Mouse (Mus musculus) heart, embryonic 13.5 days (tissue): ENCODE measurements around the gene Ndst2. TPM values are rescaled to one million over a fixed set of nuclear protein-coding genes. Genes with fewer than 3 reads are reported as not detected.

Source experiments
- ATAC-seq: fragments of 200-750 bp; cut with Nextera tagmentation; 2 replicates; pipeline ENCODE4 v1.8.0; 2017; ENCODE audit warnings: moderate TSS enrichment; ENCODE audit not compliant: insufficient number of reproducible peaks, low FRiP score, low TSS enrichment; ENCODE audit errors: extremely low read depth
- H3K27ac ChIP-seq: fragments of 300-500 bp; sonication (generic); replicated peaks from 2 replicates; pipeline ENCODE4 v1.5.1; 2015; ENCODE audit warnings: moderate library complexity, mild to moderate bottlenecking, inconsistent platforms
- H3K27me3 ChIP-seq: fragments of 300-500 bp; sonication (generic); replicated peaks from 2 replicates; pipeline ENCODE4 v1.6.1; 2015; ENCODE audit warnings: mild to moderate bottlenecking, inconsistent platforms
- H3K36me3 ChIP-seq: fragments of 300-500 bp; sonication (generic); 2 replicates; pipeline ENCODE4 v1.6.1; 2015; ENCODE audit warnings: mild to moderate bottlenecking, inconsistent platforms
- H3K4me1 ChIP-seq: fragments of 300-500 bp; sonication (generic); 2 replicates; pipeline ENCODE4 v1.6.1; 2015; ENCODE audit warnings: inconsistent platforms
- H3K4me2 ChIP-seq: fragments of 300-500 bp; sonication (generic); 2 replicates; pipeline ENCODE4 v1.6.1; 2015; ENCODE audit warnings: inconsistent platforms, mild to moderate bottlenecking, moderate library complexity
- H3K4me3 ChIP-seq: fragments of 300-500 bp; sonication (generic); 2 replicates; pipeline ENCODE4 v1.5.1; 2015; ENCODE audit warnings: moderate library complexity, mild to moderate bottlenecking, inconsistent platforms
- H3K9ac ChIP-seq: fragments of 300-500 bp; sonication (generic); 2 replicates; pipeline ENCODE4 v1.6.1; 2015; ENCODE audit warnings: inconsistent platforms, mild to moderate bottlenecking, moderate library complexity
- H3K9me3 ChIP-seq: fragments of 300-500 bp; sonication (generic); 2 replicates; pipeline ENCODE4 v1.6.1; 2016; ENCODE audit warnings: inconsistent platforms
- WGBS: fragments of 180-500 bp; shearing (Covaris S2); methylation state at CpG from one replicate; pipeline ENCODE4 v1.1.7; 2015; ENCODE audit warnings: mixed read lengths; 5-methylcytosine and 5-hydroxymethylcytosine counted together
- polyA plus RNA-seq: library from polyadenylated mRNA; unstranded; fragments of >200 nt; fragmentation: Nextera tagmentation; extraction: Ambion mirVana; gene quantifications from 2 replicates; pipeline ENCODE4 v1.2.1, GENCODE M21; 2015

Gene Ndst2
- polyA plus RNA-seq, 1 experiment from 2014 or later: 14.9 TPM

DNA sequence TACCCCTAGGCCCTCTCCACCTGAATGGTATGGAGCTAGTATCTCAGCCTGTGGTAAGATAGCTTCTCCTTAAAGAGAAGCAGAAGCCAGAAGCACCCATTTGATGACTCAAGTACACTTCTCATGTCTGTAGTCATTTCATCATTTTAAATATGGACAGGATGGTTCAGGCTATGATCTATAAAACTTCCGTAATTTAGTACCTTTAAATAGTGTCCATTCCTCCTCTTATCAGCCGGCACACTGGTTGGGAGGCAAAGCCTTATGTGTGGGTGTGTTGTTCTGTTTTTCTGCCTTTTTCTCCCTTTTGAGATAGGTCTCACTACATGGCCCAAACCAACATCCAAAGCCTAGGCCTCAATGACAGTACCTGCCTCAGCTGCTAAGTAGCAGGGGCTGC, 35.8 kb downstream of the Ndst2 start:
- Histone ChIP-seq H3K9ac (peak overlapping the region; percentile 97), H3K4me3 (no peak overlapping the region), H3K36me3 (peaks cover 32% of the 10 kb centered on the region), H3K27ac (no peak overlapping the region), H3K9me3 (no peaks in the 10 kb centered on the region), H3K4me2 (no peak overlapping the region; the same call in 1 of the 2 replicates), H3K4me1 (peaks cover 78% of the 10 kb centered on the region), H3K27me3 (no peaks in the 10 kb centered on the region)
- no peak for ATAC-seq
- 73% methylated on average over 2 of the region's 2 CpGs for WGBS

DNA sequence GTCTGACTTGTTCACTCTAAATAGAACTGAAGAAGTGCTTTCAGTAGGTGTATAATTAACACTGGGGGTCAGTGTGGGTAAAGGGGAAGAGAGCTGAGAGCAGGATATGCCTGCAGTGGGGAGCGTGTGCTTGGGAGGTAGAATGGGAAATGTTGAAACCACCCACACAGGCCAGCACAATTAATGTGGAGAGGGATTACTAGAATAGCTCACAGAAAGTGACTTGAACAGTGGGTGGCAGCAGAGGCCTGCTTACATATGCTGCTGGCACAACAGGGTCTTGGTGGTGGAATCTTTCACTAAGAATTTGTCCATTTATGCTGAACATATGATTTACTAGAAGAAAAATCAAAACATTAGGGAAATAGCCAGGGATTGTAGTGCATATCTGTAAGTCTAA, 37.4 kb downstream of the Ndst2 start:
- ATAC-seq: no peak
- H3K4me1 ChIP-seq: peaks cover 76% of the 10 kb centered on the region

DNA sequence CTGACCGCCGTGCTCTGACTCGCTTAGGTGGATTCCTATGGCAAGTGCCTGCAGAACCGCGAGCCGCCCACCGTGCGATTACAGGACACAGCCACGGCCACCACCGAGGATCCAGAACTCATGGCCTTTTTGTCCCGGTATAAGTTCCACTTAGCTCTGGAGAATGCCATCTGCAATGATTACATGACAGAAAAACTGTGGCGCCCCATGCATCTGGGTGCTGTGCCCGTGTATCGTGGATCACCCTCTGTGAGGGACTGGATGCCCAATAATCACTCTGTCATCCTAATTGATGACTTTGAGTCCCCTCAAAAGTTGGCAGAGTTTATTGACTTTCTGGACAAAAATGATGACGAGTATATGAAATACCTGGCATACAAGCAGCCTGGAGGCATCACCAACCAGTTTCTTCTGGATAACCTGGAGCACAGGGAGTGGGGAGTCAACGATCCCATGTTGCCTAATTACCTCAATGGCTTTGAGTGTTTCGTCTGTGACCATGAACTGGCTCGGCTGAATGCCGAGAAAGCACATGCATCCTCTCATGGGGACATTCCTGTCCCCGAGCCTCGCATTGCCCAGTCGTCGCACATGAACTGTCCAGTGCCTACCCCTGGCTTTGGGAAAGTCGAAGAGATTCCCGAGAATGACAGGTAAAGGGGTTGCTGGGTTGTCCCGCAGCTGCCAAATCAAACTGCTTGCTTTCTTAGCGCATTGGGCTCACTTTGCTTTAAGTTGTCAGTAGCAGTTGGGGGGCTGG, 38.4 kb downstream of the Ndst2 start:
- no peak for ATAC-seq
- H3K9me3 ChIP-seq: no peaks in the 10 kb centered on the region
- H3K4me2 ChIP-seq: peak overlapping the region; percentile 87
- 11% methylated on average over 27 of the region's 27 CpGs for WGBS
- H3K36me3 ChIP-seq: peaks cover 57% of the 10 kb centered on the region
- H3K9ac ChIP-seq: peak overlapping the region; percentile 97
- peak overlapping the region; percentile 98 for H3K27ac ChIP-seq
- no peaks in the 10 kb centered on the region for H3K27me3 ChIP-seq
- peak overlapping the region; percentile 89 for H3K4me3 ChIP-seq
- H3K4me1 ChIP-seq: peaks cover 66% of the 10 kb centered on the region

More for the DNA sequence above, 37.4 kb downstream of the Ndst2 start:
- Histone ChIP-seq H3K4me3 (peak overlapping the region; percentile 89), H3K36me3 (peaks cover 47% of the 10 kb centered on the region), H3K27me3 (no peaks in the 10 kb centered on the region), H3K27ac (peak overlapping the region; percentile 50; the same call in 1 of the 2 replicates), H3K9ac (peak overlapping the region; percentile 97), H3K9me3 (no peaks in the 10 kb centered on the region), H3K4me2 (peak overlapping the region; percentile 87)
- WGBS: 9% methylated on average over 1 of the region's 1 CpGs

DNA sequence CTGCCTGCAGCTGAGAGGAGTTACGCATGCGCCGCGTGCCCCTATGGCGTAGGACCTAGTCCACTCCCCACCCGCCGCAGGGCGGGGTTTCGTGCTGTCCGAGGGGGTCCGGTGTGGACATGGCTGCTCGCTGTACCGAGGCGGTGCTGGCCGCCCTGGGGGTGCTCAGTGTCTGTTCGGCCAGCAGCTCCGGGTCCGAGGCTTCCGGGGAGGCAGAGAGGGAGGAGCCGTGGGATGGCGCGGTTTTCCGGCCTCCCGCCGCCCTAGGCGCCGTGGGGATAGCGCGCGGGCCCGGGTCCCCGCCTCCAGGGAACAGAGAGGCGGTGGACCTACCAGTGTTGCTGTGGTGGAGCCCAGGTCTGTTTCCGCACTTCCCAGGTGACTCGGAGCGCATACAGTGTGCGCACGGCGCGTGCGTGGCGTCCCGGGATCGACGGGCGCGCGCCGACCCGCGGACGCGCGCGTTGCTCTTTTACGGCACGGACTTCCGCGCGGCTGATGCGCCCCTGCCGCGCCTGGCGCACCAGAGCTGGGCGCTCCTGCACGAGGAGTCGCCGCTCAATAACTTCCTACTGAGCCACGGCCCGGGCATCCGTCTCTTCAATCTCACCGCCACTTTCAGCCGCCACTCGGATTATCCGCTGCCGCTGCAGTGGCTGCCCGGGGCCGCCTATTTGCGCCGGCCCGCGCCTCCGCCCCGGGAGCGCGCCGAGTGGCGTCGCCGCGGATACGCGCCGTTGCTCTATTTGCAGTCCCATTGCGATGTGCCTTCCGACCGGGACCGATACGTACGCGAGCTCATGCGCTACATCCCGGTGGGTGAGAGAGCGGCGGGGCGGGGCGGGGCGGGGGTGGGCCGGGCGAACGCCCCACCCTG, 39.2 kb downstream of the Ndst2 start, which contains the start of gene Fut11:
TSS of gene Fut11 (plus strand) at position 85 of the 877 bp plus-strand sequence.
- Histone ChIP-seq H3K4me3 (peak within 1 kb of the TSS; percentile 89), H3K9ac (peak within 1 kb of the TSS; percentile 97), H3K4me2 (peak within 1 kb of the TSS; percentile 87), H3K27ac (peak within 1 kb of the TSS; percentile 98), H3K36me3 (peaks cover 60% of the 10 kb centered on the region), H3K27me3 (no peaks in the 10 kb centered on the region), H3K4me1 (peaks cover 58% of the 10 kb centered on the region), H3K9me3 (no peaks in the 10 kb centered on the region)
- peak; percentile 80 for ATAC-seq
- WGBS: under 1% methylated on average over 107 of the region's 111 CpGs

DNA sequence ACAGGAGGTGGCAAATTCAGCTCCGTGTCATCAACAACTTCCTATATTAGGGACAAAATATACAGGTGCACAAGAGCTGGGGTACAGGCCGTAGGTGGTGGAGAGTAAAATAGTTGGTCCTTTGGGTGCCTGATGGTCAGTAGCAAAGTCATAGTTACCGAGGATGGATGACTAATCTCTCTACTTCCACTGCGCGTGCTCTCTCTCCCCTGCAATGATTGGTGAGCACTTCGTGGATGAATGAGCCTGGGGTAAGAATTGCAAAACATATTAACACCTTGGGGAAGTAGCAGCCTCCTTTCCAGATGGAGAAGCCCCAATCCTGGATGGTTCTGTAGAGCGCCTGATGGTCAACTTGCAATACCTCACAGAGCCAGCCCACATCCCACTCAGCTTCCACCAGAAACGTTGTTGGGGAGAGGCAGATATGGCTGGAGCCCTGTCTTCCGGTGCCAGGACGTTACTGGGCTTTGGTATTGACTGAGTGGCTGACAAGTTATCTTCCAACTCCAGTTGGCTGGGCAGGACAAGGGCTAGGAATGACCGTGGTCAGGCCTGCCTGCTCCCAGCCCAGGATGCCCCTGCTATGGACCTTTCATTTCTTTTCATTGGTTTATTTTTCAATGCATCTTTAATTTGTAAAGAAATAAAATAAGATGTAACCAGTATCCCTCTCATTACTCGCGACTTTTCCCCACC, 40.0 kb downstream of the Ndst2 start:
- Histone ChIP-seq H3K4me2 (peak overlapping the region; percentile 87), H3K4me3 (peak overlapping the region; percentile 89), H3K4me1 (peaks cover 51% of the 10 kb centered on the region), H3K27me3 (no peaks in the 10 kb centered on the region), H3K36me3 (peaks cover 68% of the 10 kb centered on the region), H3K9me3 (no peaks in the 10 kb centered on the region), H3K27ac (peak overlapping the region; percentile 98), H3K9ac (peak overlapping the region; percentile 97)
- peak; percentile 3; the same call in 1 of the 2 replicates for ATAC-seq
- WGBS: 43% methylated on average over 13 of the region's 13 CpGs

DNA sequence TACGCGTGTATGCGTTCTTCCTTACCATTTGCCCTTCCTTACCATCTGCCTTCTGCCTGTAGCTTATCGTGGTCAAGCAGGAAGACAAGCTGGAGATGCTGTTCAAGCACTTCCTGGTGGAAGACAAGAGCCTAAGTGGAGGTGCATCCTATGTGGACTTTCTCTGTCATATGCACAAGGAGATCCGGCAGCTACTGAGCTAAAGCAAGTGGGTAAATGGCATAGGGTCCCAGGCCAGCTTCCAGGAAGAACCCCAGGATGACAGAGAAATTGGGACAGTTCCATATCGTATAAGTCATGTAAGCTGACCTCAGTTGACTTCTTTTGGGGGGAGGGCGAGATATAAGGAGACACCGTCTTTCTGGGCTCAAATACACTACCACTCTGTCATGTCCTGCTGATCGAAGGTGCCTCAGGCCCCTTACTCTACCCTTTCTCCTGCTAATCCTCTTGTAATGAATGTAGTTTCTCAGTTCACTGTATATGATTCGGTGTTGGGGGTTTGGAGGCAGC, 40.7 kb downstream of the Ndst2 start:
- no peak for ATAC-seq
- peaks cover 69% of the 10 kb centered on the region for H3K36me3 ChIP-seq
- H3K9me3 ChIP-seq: no peaks in the 10 kb centered on the region
- peaks cover 44% of the 10 kb centered on the region for H3K4me1 ChIP-seq
- 77% methylated on average over 10 of the region's 10 CpGs for WGBS
- no peaks in the 10 kb centered on the region for H3K27me3 ChIP-seq
- H3K27ac ChIP-seq: peak overlapping the region; percentile 98; the same call in 1 of the 2 replicates
- no peak overlapping the region for H3K9ac ChIP-seq
- peak overlapping the region; percentile 87; the same call in 1 of the 2 replicates for H3K4me2 ChIP-seq
- H3K4me3 ChIP-seq: peak overlapping the region; percentile 89; the same call in 1 of the 2 replicates

DNA sequence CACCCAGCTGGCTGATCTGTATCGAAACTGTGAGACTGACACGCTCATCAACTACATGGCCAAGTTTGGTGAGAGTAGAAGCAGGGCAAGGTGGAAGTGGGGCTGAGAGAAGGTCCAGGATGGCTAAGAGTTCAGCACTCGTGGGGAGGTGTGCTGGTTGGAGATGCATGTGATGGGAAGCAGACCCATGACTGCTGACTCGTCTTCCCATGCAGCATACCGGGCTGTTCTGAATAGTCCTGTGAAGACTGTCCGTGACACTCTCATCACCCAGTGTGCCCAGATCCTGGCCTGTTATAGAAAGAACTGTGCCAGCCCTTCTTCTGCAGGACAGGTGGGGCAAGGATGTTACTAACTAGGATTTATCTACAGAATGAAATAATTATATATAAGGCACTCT, 42.6 kb downstream of the Ndst2 start:
- Histone ChIP-seq H3K4me3 (no peak overlapping the region), H3K9me3 (no peaks in the 10 kb centered on the region), H3K4me1 (peaks cover 25% of the 10 kb centered on the region), H3K27me3 (no peaks in the 10 kb centered on the region), H3K9ac (no peak overlapping the region), H3K4me2 (no peak overlapping the region), H3K27ac (no peak overlapping the region), H3K36me3 (peaks cover 77% of the 10 kb centered on the region)
- 78% methylated on average over 6 of the region's 6 CpGs for WGBS
- ATAC-seq: no peak

DNA sequence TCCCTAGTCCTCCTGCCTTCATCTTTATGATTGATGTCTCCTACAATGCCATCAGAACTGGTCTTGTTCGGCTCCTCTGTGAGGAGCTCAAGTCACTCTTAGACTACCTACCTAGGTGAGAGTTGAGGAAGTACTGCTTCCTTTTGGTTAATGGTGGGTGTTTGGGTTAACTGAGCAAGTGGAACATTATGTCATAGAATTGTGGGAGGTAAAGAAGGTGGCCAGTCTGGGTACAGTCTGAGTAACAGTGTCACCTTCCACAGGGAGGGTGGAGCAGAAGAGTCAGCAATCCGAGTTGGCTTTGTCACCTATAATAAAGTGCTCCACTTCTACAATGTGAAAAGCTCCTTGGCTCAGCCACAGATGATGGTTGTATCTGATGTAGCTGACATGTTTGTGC, 45.4 kb downstream of the Ndst2 start:
- H3K4me2 ChIP-seq: no peak overlapping the region
- H3K9ac ChIP-seq: no peak overlapping the region
- WGBS: 93% methylated on average over 2 of the region's 2 CpGs
- no peak for ATAC-seq
- H3K27me3 ChIP-seq: no peaks in the 10 kb centered on the region
- peaks cover 100% of the 10 kb centered on the region for H3K36me3 ChIP-seq
- peaks cover 8% of the 10 kb centered on the region for H3K4me1 ChIP-seq
- no peak overlapping the region for H3K27ac ChIP-seq
- no peak overlapping the region for H3K4me3 ChIP-seq
- no peaks in the 10 kb centered on the region for H3K9me3 ChIP-seq

DNA sequence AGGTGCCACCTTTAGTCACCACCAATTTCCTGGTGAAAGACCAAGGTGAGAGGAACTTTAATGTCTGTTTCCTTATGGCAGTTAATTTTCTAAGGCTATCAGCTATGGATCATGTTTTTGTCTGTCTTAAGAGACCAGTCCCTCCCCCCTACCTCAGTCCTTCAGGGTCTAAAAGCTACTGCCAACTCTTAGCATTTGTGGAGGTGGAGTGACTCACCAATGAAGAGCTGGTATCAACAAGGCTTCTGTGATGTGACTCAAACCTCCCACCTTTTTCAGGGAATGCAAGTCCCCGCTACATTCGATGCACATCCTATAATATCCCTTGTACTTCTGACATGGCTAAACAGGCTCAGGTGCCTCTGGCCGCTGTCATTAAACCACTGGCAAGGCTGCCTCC, 47.8 kb downstream of the Ndst2 start:
- WGBS: 93% methylated on average over 3 of the region's 3 CpGs

DNA sequence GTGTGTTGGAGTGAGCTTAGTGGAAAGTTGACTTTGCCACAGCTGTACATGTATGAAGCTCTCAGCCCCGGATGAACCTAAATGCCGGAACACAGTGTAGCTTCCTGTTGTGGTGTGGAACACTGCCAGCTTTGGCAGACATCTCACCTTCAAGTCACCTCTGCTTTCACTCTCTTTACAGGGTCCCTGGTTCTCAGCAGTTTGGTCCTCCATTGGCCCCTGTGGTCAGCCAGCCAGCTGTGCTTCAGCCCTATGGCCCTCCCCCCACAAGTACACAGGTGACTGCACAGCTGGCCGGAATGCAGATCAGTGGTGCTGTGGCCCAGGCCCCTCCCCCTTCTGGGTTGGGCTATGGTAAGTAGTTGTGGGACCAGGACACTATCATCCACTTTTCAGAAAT, 51.9 kb downstream of the Ndst2 start:
- WGBS: 32% methylated on average over 3 of the region's 3 CpGs
- H3K27ac ChIP-seq: peak overlapping the region; percentile 53
- no peaks in the 10 kb centered on the region for H3K9me3 ChIP-seq
- no peaks in the 10 kb centered on the region for H3K27me3 ChIP-seq
- no peak overlapping the region for H3K4me3 ChIP-seq
- ATAC-seq: no peak
- H3K36me3 ChIP-seq: peaks cover 100% of the 10 kb centered on the region
- peaks cover 12% of the 10 kb centered on the region for H3K4me1 ChIP-seq
- no peak overlapping the region for H3K9ac ChIP-seq
- H3K4me2 ChIP-seq: no peak overlapping the region

More for the DNA sequence above, 47.8 kb downstream of the Ndst2 start:
- Histone ChIP-seq H3K27me3 (no peaks in the 10 kb centered on the region), H3K4me2 (no peak overlapping the region), H3K9me3 (no peaks in the 10 kb centered on the region), H3K9ac (no peak overlapping the region), H3K4me1 (peaks cover 12% of the 10 kb centered on the region), H3K27ac (no peak overlapping the region), H3K4me3 (no peak overlapping the region), H3K36me3 (peaks cover 100% of the 10 kb centered on the region)
- ATAC-seq: no peak
